Mouse (Mus musculus): ENCODE data around the gene St6galnac3. TPM values are rescaled to one million over a fixed set of nuclear protein-coding genes. Genes with fewer than 3 reads are reported as not detected.

The St6galnac3 gene
- polyA plus RNA-seq, 1 experiment from 2014 or later = 31.9 TPM

DNA sequence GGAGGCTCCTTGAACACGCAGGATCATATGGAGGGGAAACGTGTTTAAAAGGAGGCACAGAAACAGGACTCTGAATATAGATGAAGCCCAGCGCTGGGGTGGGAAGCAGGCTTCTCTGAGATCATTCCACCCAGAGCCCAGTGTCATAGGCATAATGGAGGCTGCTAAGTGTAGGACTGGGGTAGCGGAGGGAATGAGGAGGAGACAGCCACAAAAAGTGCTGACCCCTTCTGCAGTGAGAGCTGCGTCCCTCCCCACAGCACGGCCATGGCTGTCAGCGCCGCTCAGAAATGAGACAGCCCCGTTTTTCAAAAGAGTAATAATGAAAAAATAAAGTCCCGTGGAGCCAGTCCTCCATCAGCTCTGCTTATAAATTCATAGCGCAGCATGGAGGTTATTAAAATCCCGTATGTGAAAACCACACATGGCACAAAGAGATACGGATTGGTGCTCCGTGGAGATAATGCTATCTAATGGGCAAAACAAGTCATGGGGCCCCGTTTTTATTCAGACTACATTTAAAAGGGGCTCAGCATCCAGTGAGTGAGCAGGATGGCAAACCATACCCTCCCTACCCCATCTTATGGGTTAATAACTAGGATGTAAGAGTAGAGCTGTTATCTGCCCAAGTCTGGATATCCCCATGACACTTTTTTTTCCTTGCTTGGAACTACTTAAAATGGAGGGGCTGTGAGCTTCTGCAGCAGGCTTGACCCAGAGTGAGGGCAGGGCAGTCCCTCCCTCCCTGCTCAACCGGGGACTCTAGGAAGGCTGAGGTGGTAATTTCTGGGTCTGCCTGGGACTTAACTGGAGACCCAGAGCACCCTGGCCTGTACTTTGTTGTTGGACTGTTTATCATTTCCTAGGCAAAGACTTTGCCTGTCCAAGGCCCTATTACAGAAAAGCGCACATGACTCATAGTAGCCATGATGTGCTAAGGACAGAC, 288.6 kb downstream of the St6galnac3 start:
- no peak for ATAC-seq (ENCODE audit: borderline replicate concordance, extremely low read depth, low FRiP score, low TSS enrichment)
- WGBS = 78% methylated on average over 17 of the region's 17 CpGs

DNA sequence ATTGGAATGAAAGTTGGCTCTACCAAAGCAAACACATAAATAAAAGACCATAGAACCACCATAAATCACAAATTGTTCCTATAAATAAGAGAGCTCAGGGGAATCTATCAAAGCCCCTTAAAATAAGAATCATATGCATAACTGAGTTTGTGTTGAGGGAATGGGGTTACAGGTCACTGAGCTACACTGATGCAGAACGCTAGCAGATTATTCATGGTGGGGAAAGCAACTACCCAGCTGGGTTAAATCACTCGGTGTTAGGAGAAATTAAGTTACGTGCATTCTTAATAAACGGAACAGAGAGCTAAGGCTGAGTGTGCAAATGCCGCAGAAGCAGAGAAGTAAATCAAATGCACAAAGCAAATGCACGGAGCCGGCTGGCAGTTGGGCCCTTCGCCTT, 292.0 kb downstream of the St6galnac3 start:
- no peaks in the 10 kb centered on the region for H3K27me3 ChIP-seq
- no peak overlapping the region for H3K4me3 ChIP-seq
- no peak for ATAC-seq (ENCODE audit: borderline replicate concordance, extremely low read depth, low FRiP score, low TSS enrichment)
- H3K36me3 ChIP-seq = no peaks in the 10 kb centered on the region
- H3K9ac ChIP-seq = no peak overlapping the region
- H3K27ac ChIP-seq = no peak overlapping the region
- H3K9me3 ChIP-seq = no peaks in the 10 kb centered on the region
- 76% methylated on average over 8 of the region's 8 CpGs for WGBS
- H3K4me1 ChIP-seq = no peaks in the 10 kb centered on the region
- no peak overlapping the region for H3K4me2 ChIP-seq

More for the DNA sequence above, 288.6 kb downstream of the St6galnac3 start:
- no peaks in the 10 kb centered on the region for H3K27me3 ChIP-seq
- no peaks in the 10 kb centered on the region for H3K9me3 ChIP-seq
- H3K4me1 ChIP-seq = no peaks in the 10 kb centered on the region
- H3K27ac ChIP-seq = no peak overlapping the region
- no peak overlapping the region for H3K4me3 ChIP-seq
- no peaks in the 10 kb centered on the region for H3K36me3 ChIP-seq
- no peak overlapping the region for H3K4me2 ChIP-seq
- no peak overlapping the region for H3K9ac ChIP-seq

DNA sequence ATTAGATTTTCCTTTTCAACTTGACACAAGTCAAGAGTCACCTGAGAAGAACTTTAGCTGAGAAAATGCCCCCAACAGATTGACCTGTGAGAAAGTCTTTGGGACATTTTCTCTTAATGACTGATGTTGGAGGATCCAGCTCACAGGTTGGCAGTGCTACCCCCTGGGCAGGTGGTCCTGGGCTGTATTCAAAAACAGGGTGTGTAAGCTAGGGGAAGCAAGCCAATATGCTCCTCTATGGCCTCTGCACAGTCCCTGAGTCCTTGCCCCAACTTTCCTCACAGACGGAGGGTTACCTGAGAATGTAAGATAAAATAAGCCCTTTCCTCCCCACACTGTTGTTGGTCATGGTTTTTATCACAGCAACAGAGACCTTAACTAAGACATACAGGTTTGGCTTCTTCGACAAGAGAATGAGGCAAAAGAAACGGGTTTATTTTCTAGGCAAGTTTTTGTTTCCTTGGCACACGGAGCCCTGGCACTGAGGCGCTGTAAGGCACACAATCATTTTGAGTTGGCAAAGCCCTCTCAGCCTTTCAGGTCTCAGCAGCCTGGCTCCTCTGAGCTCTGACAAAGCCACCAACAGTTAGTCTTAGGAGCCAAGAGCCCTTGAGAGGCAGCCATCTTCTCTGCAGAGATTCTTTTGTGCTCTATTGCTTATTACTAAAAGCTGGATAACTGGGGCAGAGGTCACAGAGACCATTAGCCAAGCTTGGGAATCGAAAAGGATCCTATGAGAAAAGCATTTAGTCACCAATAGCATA, 292.7 kb downstream of the St6galnac3 start:
- 79% methylated on average over 6 of the region's 6 CpGs for whole genome bisulfite sequencing
- no peak overlapping the region for H3K27ac ChIP-seq
- no peak overlapping the region for H3K9ac ChIP-seq
- no peaks in the 10 kb centered on the region for H3K4me1 ChIP-seq
- H3K4me2 ChIP-seq = no peak overlapping the region
- ATAC-seq (ENCODE audit: borderline replicate concordance, extremely low read depth, low FRiP score, low TSS enrichment) = no peak
- no peaks in the 10 kb centered on the region for H3K9me3 ChIP-seq
- H3K27me3 ChIP-seq = no peaks in the 10 kb centered on the region
- no peaks in the 10 kb centered on the region for H3K36me3 ChIP-seq
- no peak overlapping the region for H3K4me3 ChIP-seq

DNA sequence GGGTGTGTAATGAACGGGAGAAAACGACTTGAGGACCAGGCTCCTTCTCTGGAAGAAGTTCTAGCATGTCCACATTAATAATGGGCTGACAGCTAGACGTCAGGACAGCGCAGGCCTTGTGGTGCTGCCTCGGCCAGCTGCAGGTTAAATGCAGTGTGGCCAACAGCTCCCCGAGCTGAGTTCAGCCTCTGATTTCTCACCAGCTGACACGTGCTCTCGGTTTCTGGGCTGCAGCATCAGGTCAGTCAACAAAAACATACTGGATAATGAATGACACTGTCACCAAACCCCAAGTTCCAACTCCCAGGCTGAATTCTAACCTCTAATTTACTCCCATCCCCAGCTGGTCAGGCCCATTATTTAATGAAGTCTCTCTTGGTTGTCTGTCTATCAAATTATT, 295.1 kb downstream of the St6galnac3 start:
- Histone ChIP-seq H3K4me2 (no peak overlapping the region), H3K27me3 (no peaks in the 10 kb centered on the region), H3K4me1 (no peaks in the 10 kb centered on the region), H3K36me3 (no peaks in the 10 kb centered on the region), H3K27ac (no peak overlapping the region), H3K9ac (no peak overlapping the region), H3K4me3 (no peak overlapping the region), H3K9me3 (no peaks in the 10 kb centered on the region)
- WGBS = 52% methylated on average over 8 of the region's 8 CpGs
- no peak for ATAC-seq (ENCODE audit: borderline replicate concordance, extremely low read depth, low FRiP score, low TSS enrichment)

DNA sequence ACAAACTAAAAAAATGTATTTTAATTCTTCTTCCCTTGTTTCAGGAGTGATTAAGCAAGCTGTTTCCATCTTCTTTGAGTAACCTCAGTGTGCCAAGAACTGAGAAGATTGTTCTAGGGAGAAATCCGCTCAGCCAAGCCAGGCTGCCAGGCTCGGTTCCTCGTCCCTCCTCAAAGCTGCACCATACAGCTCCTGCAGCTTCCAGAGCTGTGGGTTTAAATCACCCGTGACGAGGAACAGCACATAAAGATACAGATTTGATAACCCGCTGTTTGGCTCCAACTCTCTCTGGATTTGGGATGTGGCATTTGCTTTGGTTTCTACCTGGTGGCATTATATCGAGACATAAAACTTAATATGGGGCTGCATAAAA, 303.1 kb downstream of the St6galnac3 start:
- H3K36me3 ChIP-seq = no peaks in the 10 kb centered on the region
- no peak overlapping the region for H3K4me3 ChIP-seq
- H3K4me1 ChIP-seq = no peaks in the 10 kb centered on the region
- ATAC-seq (ENCODE audit: borderline replicate concordance, extremely low read depth, low FRiP score, low TSS enrichment) = no peak
- WGBS = 75% methylated on average over 7 of the region's 7 CpGs
- H3K27me3 ChIP-seq = no peaks in the 10 kb centered on the region
- no peaks in the 10 kb centered on the region for H3K9me3 ChIP-seq
- no peak overlapping the region for H3K9ac ChIP-seq
- H3K27ac ChIP-seq = no peak overlapping the region
- no peak overlapping the region for H3K4me2 ChIP-seq

DNA sequence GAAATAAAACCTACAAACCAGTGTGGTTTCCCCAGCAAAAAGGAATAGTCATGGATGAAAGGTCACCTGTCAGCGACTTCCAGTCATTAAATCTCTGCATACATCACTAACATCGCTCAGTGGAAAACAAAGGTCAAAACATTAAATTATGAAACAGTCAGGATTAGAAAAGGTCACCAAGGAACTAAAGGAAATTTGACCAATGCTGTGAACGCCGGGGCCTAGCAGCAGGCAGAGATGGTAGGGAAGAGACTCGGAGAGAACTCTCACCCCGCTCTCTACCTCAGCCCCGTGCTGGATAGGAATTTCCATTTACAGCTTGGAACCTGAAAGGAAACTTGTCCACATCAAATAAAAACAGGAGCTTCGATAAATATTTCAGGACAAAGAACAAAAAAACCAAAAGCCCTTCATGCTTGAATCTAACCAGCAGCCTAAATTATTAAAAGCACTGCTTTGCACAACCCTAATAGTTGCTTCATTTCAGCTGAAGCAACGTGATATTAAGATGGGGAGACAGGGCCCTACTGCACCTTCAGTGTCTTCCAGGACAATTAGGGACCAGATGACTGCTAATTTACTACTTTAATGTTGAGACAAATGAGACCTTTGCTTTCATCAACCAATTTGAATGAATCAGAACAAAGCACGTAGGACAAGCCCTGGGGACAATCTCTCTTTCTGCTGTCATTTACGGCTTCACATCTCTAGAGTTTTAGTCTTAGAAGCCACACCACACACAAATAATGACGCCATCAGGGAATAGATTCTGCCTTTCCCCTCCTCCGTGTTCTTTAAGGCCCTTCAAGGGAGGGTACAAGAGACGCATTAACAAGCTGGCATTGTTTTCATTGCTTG, 303.7 kb downstream of the St6galnac3 start:
- Histone ChIP-seq H3K36me3 (no peaks in the 10 kb centered on the region), H3K4me2 (no peak overlapping the region), H3K4me1 (no peaks in the 10 kb centered on the region), H3K4me3 (no peak overlapping the region), H3K27me3 (no peaks in the 10 kb centered on the region), H3K9me3 (no peaks in the 10 kb centered on the region), H3K27ac (no peak overlapping the region), H3K9ac (no peak overlapping the region)
- 82% methylated on average over 14 of the region's 14 CpGs for WGBS
- no peak for ATAC-seq (ENCODE audit: borderline replicate concordance, extremely low read depth, low FRiP score, low TSS enrichment)

DNA sequence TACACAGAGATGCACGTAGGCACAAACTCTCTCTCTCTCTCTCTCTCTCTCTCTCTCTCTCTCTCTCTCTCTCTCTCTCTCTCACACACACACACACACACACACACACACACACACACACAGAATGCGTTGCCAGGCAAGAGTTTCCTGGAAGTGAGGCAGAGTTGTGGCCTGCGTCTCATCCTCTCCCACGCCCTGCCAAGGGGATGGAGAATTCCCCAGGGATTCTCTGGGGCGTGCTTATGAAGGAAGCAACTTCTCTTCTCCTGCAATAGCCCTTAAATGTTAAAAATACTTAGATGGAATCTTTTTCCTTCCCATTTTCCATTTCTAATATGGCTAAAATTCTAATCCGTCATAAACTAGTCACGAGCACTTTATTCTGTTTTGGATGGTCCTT, 305.6 kb downstream of the St6galnac3 start:
- Histone ChIP-seq H3K4me3 (no peak overlapping the region), H3K27me3 (no peaks in the 10 kb centered on the region), H3K4me1 (no peaks in the 10 kb centered on the region), H3K9me3 (no peaks in the 10 kb centered on the region), H3K9ac (no peak overlapping the region), H3K36me3 (no peaks in the 10 kb centered on the region), H3K4me2 (no peak overlapping the region), H3K27ac (no peak overlapping the region)
- 79% methylated on average over 7 of the region's 7 CpGs for WGBS
- no peak for ATAC-seq (ENCODE audit: borderline replicate concordance, extremely low read depth, low FRiP score, low TSS enrichment)

DNA sequence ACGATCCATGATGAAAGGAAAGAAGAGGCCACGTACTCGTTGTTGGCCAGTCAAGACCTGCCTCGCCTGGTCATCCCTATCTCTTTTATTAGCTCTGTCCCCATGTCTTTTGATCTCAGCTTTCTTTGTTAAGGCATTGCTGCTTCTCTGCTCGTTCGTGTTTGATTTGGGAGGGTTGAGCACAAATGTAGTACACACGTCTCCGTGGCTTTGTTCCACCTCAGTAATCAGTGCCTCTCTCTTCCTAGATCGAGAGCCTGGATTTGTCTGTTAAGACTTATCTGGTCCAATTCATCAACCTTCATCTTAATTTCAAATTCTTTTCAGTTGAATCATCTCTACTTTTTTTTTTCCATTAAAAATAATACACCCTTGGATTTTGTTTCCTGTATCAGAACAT, 308.0 kb downstream of the St6galnac3 start:
- 82% methylated on average over 9 of the region's 9 CpGs for WGBS
- Histone ChIP-seq H3K4me3 (no peak overlapping the region), H3K27me3 (no peaks in the 10 kb centered on the region), H3K27ac (no peak overlapping the region), H3K9ac (no peak overlapping the region), H3K9me3 (no peaks in the 10 kb centered on the region), H3K4me2 (no peak overlapping the region), H3K36me3 (no peaks in the 10 kb centered on the region), H3K4me1 (no peaks in the 10 kb centered on the region)
- no peak for ATAC-seq (ENCODE audit: borderline replicate concordance, extremely low read depth, low FRiP score, low TSS enrichment)

DNA sequence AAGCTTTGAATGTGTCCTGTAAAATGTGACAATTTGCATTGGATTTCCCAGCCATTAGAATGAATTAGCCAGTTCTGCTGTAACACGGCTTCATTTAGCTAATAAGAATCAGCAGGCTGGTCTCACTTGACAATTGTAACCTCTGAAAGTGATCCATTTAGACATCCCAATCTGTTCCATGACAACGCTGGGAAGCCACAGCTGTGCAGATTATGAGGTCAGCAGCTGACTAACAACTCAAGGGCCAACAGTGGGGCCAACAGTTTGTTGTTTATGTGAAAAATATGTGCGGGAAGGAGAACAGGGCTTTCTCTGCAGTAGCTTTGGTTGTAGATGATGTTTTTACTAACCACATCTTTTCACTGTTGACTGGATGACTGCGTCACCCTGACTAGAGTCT, 308.6 kb downstream of the St6galnac3 start:
- H3K9ac ChIP-seq = no peak overlapping the region
- H3K27me3 ChIP-seq = no peaks in the 10 kb centered on the region
- H3K4me2 ChIP-seq = no peak overlapping the region
- ATAC-seq (ENCODE audit: borderline replicate concordance, extremely low read depth, low FRiP score, low TSS enrichment) = no peak
- no peaks in the 10 kb centered on the region for H3K9me3 ChIP-seq
- H3K36me3 ChIP-seq = no peaks in the 10 kb centered on the region
- WGBS = 86% methylated on average over 4 of the region's 4 CpGs
- H3K4me3 ChIP-seq = no peak overlapping the region
- no peak overlapping the region for H3K27ac ChIP-seq
- no peaks in the 10 kb centered on the region for H3K4me1 ChIP-seq

DNA sequence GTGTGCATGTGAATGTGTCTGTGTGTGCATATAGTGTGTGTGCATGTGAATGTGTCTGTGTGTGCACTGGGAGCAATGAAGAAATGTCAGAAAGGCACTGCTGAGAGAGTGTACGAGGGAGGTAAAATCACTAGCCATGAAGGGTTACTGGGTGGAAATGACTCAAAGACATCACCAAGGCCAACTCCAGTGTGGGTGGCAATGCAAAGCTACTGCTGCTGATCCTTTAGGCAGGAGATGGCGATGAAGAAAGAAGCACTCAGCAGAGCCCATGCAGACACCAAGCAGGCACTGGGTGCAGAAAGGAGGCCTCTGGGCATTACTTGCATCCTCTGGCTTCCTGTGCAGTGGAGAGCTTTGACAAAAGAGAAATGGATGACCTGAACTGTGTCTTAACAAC, 310.8 kb downstream of the St6galnac3 start:
- Histone ChIP-seq H3K9me3 (no peaks in the 10 kb centered on the region), H3K4me2 (no peak overlapping the region), H3K9ac (no peak overlapping the region), H3K36me3 (no peaks in the 10 kb centered on the region), H3K4me1 (no peaks in the 10 kb centered on the region), H3K4me3 (no peak overlapping the region), H3K27me3 (no peaks in the 10 kb centered on the region), H3K27ac (no peak overlapping the region)
- ATAC-seq (ENCODE audit: borderline replicate concordance, extremely low read depth, low FRiP score, low TSS enrichment) = no peak
- WGBS = 88% methylated on average over 2 of the region's 2 CpGs

DNA sequence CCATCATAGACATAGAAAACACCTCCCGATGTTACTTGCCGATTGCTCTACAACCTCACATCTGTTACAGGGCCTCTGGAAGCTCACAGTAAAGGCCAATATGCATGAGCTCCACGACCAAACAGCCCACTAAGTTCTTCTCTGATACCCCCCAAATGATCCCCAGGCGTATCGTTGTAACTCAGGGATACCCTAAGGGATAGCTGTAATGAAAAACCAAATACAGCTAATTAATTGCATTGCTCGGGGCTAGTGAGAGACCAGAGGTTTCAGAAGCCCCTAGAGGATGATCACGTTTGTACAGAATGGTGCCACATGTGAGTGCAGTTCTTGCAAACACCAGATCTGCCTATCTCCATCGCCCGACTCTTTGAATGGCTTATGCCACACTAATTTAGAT, 315.7 kb downstream of the St6galnac3 start:
- Histone ChIP-seq H3K27ac (no peak overlapping the region), H3K4me1 (no peaks in the 10 kb centered on the region), H3K27me3 (no peaks in the 10 kb centered on the region), H3K4me2 (no peak overlapping the region), H3K4me3 (no peak overlapping the region), H3K9me3 (no peaks in the 10 kb centered on the region), H3K9ac (no peak overlapping the region), H3K36me3 (no peaks in the 10 kb centered on the region)
- 73% methylated on average over 9 of the region's 9 CpGs for WGBS
- no peak for ATAC-seq (ENCODE audit: borderline replicate concordance, extremely low read depth, low FRiP score, low TSS enrichment)

Data from lung, embryonic 15.5 days (tissue).